Mouse (Mus musculus): ENCODE measurements at regions not wholly inside any gene's neighbourhood (a gene's known extent, or its start where the extent isn't known, plus 50 kb on each side); places are given as distances from the start of the nearest gene placed in this dataset.

GRCm38 (mm10) chr15:61610662-61611061 is 687.9 kb upstream of the A1bg start:
- TF ChIP-seq CTCF (IDR thresholded peaks at IDR 0.05; ENCODE audit: low read depth) (no peak), EP300 (IDR thresholded peaks at IDR 0.05; ENCODE audit: low read depth) (no peak)
